Mouse (Mus musculus): ENCODE measurements around the gene Vwa8.

The Vwa8 gene

DNA sequence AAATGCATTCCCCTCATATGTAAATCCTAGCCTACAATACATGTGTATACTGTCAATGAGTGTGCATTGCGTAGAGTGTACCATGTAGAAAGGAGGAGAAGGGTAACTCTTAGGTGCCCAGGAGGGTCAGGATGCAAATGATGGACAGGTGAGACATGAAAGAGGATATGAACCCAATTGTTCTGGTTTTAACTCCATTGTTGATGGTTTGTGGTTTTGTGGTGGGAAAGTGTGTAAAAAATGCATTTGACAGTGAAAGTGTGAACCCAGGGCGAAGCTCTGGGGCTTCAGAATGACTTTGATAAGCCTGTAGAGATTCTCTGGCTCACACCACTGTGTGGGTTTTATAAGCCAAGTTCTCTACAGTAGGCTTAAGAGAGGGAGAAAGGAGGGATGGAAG, 385.7 kb downstream of the Vwa8 start:
- no peak for DNase-seq

DNA sequence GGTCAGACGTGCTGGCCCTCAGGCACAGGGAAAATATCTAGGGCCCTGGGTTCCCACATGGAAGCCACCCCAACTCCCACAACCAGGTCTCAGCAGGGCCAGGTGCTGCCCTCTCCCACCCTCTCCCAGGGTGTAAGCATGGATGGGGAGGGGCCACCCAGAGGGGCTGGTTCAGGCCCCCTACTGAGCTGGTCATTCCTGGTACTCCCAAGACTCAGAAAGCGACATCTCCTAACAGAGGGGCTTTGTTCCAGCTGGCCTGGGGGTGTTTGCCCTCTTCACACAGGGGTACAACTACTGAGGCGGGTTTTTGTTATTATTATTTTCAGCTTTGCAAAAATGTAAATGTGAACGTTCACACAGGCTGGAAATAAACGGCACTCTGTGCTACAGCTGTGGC, 386.3 kb downstream of the Vwa8 start:
- DNase-seq: no peak

DNA sequence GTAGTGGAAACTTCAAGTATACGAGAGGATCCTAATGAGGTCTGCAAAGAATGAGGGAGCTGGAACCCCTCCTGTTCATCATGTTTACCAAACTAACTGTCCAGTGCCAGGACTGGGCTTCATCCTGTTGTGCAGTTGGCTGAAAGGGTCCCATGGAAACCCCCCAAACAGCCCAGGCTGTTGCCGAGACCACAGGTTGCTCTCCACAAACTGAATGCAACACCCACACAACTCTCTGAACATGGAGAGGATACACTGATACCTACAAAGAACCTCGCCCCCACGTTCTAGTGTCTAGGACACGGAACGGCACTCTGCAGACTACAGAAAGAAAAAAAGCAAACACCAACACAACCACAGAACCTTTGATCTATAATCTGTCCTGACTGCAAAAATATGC, 387.4 kb downstream of the Vwa8 start:
- no peak for DNase-seq

DNA sequence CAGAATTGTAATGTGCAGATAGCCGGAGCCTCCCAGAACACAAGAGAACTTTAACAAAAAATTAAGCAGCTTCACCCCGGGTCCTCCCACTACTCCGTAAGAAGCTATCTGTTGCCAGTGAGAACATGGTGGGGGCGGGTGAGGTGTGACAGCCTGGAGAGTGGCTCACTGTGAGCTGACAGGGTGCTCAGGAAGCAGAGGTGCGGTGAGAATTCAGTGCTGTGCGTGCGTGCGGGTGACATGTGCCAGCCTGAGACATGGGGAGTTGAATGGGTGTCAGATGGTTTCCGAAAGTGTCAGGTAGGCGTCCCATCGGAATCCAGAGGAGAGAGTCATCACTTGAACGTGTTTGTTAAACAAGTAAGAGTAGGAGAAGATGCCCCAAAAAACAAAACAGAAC, 390.6 kb downstream of the Vwa8 start:
- no peak for DNase-seq

DNA sequence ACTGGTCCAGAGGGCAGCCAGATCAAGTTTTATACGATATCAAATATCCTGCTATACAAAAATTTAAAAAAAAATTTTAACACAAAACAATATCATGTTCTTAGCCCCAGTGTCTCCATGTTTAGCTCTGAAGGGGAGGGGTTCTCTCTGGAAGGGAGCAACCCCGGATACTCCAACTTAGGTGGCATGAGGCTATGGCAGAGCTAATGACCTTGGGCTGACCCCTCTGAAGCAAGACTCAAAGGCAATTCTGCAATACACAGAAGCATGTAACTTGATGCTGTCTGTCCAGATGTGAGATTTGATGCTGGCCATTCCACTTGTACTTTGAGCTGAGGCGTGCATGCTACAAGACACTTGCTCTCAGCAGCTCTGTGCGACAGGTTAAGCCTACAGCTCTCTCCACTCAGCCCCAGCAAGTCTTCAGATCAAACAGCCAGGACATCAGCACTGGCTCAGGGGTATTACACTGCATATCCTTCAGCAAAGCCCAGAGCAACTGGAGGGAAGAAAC, 392.3 kb downstream of the Vwa8 start:
- no peak for DNase-seq

DNA sequence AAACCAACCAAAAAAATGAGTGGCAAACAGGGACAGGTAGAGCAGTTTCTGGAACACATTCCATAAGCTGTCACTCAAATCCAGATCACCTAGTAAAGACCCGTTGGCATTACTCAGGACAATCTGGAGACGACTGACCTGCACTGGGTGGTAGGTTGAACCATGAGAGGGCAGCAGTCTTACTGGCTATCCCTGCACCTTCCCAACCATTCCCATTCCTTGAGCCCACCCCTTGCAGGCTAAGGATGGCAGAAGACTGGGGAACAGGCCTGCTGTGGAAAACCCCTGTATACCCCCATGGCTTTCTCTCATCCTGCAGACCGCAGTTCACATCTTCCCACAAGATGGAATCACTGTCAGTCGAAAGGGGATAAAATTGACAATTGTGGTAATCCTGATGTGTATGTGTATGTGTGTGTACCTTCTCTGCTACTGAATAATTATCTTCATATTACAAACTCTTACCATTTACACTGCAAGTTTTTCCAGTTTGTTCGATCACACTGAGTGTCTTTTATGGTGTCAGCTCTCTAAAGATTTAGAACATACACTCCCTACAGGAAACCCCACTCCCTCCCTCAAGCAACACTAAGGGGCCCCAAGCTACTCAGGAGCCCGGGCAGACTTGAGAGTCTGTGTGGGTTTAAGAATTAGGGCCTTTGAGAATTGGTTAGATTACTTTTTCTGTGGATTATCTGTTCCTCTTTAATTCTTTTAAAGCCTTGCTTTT, 393.0 kb downstream of the Vwa8 start:
- no peak for DNase-seq

DNA sequence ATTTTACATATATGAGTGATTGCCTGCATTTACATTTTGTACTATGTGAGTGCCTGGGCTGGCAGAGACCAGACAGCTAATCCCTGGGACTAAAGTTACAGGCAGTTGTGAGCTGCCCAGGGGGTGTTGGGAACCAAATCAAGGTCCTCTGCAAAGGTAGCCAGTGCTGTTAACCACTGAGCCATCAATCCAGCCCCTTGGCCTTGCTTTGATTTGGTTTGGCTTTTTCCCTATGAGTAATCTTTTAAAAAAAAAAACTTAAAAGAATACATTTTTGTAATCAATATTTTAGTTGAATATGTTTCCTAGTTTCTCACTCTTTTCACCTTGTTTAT, 393.5 kb downstream of the Vwa8 start:
- DNase-seq: no peak

DNA sequence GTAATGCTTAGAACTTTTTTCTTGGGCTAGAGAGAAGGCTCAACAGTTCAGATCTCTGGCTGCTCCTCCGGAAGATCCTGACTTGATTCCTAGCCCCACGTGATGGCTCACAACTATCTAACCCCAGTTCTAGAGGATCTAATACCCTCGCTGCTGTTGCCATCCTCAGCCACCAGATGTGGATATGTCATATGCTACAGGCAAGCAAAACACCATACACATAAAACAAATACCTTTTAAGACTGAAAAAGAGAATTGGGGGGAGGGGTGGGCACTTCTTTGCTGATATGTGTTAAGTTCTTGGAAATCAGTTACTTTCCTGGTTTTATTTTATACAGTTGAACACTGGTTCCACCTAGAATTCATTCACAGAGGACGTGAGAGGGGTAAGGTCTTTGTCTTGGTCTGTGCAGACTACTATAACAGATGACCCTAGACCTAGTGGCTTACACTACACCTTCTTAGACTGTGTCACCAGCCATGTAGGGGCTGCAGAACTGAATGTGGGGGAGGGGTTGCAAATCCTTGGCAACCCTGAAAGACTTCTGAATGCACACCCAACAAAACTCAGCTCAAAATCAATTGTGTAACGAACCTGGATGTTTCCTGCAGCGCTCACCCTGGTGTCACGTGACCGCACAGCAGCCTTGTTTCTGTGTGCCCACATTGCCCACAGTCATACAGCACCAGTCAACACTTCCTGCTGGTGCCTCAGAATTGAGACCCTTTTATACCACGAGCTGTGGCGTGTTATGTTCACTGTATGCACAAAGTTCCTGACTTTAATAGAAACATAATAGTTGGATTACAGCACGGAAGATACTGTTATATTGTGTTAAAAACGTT, 394.4 kb downstream of the Vwa8 start:
- no peak for DNase-seq

DNA sequence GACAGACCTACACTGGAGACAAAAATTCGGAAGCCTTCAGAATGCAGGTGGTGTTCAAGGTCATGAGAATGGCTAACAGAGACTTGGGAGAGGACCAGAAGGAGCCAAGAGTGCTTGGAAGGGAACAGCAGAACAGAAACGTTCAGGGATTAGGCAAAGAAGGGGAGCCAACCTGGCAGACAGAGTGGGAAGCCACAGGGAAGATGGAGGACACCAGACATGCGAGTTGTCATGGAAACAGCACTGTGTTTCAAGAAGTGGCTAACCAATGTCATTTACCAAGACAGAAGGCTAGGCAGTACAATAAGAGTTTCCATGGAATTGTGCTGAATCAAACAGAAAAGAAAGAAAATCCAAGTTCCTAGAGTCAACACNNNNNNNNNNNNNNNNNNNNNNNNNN, 395.7 kb downstream of the Vwa8 start:
- DNase-seq: no peak

DNA sequence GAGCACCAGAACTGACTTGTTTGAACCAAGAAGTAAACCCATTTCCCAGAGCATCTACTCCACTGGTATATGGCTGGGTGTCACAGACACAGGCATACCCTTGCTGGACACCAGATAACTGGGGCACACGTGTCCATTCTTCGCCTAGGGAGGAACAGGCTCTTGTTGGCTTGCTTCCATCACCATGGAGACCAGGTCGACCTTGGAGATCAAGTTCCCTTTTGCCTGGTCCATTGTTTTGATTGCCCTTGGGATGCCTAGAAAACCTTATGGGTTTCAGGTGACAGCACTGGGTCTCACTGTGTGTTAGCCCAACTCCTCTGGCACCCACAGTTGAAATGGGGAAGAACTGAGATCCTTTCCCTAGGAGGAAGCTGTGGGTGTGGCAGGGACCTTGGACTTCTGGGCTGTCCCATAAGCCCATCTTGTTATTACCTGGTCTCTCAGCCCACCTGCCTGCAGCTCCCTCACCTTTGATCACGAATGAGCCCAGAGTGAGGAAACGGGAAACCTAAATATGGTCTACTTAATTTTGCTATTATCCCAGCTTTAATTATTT, 403.0 kb downstream of the Vwa8 start:
- no peak for DNase-seq
